Mouse (Mus musculus): ENCODE data around the gene Selplg.
A peak's percentile ranks its signal among the peaks of the same experiment; 100 is the strongest.
"Not testable (repeated sequence)": the region's sequence is repeated elsewhere in the genome, so short reads cannot be mapped to it uniquely, and the experiment has no call there.

The Selplg gene

DNA sequence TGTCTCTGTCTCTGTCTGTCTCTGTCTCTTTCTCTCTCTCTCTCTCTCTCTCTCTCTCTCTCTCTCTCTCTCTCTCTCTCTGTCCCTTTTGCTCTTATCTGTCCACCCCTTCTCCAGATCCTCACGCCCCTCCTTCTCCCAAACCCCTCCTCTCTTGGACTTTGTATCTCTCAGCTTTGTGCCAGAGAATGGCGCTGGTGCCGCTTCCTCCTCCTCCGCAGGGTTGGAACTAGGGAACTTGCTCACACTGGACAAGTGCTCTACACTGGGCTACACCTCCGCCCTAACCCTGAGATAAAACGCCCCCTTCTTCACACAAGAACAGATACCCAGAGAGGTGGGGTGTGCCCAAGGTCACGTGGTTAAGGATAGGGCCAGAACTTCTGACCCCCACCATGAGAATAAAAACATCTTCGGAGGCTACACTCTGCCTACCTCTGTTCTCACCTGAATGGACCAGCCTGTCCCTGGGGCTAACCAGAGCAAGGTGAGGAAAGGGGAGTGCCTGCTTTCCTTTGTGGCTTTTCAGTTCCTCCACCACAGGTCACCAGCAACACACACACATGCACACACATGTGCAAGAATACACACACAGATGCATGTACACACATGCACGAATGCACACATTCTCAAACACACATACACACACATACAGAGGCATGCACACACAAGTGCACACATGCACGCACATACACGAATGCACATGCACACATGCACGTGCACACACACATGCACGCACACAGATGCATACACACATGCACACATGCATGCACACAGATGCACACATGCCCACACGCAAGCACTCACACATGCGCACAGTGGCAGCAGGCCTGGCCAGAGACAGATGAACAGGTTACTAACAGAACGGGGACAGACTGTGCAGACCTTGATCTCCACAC lies 41.0 kb downstream of the Selplg start:
- no peak for DNase-seq (ENCODE audit: low spot score in 2 of 2)

DNA sequence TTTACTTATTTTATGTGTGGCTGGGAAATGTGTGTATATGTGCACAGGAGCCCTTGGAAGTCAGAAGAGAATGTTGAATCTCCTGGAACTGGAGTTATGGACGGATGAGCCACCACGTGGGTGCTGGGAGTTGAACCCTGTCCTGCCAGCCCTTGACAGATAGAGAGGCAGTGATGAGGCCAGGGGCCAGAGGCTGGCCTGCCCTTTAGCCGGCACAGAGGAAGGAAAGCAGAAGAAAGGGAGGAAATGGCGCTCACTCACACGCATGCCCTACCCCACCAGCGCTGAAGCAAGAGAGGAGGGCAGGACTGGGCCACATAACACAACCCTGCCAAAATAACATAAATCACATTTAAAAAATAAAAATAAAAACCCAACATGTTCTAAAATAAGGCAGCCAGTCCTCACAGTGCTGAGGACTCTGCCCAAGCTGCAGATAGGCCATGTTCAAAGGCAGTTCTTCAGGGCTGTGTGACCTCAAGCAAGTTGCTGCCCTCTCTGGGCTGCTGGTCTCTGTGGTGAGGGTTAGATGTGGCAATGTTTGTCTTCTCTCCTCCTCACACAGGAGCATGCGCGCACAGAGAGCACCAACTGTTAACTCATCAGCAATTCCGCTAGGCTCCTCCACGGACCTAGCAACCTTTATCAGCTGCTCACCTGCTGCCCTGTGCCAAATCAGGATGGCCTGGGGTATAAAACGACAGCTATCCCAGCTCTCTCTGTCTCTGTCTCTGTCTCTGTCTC lies 41.8 kb downstream of the Selplg start:
- DNase-seq (ENCODE audit: low spot score in 2 of 2): no peak

- no peak for DNase-seq (ENCODE audit: low spot score in 2 of 2)
Measured at GRCm38 (mm10) chr5:113789075-113789788, 43.2 kb downstream of the Selplg start.

DNA sequence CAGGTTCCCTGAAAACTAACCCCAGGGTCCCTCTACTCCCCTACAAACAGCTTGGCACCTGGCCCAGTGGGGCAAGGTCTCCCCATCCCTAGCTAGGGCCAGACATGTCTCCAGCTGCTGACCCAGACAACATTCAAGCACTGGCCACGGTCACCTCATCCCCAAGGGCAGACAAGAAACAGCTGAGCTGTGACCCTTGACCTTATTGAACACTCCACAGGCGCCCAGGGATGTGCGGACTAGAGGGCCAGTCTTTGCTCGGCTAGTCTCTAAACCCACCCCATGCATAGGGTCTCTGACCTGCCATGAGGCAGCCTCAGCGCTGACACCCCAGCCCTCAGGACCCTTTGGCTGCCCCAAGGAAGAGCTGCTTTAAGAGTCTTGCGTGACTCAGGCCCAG lies 43.8 kb downstream of the Selplg start:
- no peak for DNase-seq (ENCODE audit: low spot score in 2 of 2)

DNA sequence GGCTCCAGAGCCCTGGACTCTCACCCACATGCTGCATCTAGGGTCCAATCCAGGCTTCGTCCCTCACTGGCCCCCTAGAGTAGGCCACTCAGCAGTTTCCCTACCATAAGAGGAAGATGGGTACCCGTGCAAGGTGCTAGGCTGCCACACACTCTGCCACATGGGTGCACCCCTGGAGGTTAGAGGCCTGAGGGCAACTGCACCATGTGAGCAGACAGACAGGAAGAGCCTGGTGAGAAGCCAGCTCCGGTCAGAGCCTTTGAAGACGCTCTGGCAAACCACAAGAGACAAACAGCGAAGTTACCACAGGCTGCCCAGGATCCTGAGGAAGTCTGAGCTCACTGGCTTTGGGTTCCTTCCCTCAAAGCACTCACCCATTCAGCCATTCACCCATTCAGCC lies 45.5 kb downstream of the Selplg start:
- no peak for DNase-seq (ENCODE audit: low spot score in 2 of 2)

DNA sequence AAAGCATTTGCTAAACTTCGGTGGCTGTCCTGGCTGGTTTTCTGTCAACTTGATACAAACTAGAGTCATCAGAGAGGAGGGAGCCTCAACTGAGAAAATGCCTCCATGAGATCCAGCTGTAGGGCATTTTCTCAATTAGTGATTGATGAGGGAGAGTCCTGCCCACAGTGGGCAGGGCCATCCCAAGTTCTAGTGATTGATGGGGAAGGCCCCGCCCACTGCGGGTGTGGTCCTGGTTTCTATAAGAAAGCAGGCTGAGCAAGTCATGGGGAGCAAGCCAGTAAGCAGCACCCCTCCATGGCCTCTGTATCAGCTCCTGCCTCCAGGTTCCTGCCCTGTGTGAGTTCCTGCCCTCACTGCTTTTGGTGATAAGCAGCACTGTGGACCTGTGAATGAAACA lies 48.3 kb downstream of the Selplg start:
- not testable (repeated sequence) for DNase-seq (ENCODE audit: low spot score in 2 of 2)

DNA sequence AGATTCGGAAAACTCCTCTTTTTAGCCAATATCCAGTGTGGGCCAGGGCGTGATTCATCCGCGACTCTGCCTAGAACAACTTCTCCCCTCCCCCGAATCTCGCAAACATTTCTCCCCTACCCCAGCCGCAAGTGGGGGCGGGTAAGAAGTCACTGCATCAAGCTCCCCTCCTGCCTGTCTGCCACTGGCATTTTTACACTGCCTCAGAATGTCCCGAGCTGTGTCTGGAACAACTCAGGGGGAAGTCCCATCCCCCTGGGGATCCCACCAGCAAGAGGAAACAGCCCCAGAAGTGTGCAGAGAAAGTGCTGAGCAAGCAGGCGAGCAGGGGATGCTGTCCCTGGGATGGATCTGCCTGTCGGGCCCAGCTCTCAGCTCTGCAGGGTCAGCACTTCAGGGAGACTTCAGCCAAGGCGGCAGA lies 48.9 kb downstream of the Selplg start:
- peak in 1 of 2 experiments; percentile 58 for DNase-seq (ENCODE audit: low spot score in 2 of 2)

DNA sequence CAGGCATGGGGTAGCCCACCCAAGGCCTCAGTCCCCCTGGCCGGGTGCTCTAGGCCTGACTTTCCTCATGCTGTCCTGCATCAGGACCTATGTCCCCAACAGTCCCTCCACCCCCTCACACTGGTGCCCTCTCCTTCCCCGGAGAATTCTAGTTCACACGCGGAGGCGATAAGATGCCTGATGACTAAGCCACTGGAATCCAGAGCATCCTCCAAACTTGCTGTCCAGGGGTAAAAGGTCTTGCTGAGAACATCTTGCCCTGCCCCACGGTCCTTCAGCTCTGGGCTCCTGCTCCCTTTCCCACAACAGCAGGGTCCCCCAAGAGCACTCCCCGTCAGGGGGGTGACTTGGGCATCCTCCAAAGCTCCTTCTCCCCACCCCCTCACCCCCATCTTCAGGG lies 49.8 kb downstream of the Selplg start:
- no peak for DNase-seq (ENCODE audit: low spot score in 2 of 2)

DNA sequence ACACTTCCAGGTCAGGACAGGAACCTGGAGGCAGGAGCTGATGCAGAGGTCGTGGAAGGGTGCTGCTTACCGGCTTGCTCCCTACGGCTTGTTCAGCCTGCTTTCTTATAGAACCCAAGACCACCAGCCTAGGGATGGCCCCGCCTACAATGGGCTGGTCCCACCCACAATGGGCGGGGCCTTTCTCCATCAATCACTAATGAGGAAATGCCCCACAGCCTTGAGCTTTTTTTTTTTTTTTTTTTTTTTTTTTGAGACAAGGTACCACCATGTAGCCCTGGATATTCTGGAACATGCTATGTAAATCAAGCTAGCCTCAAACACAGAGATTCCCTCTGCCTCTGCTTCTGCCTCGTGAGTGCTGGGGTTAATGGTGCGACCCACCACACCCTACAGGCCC lies 50.6 kb downstream of the Selplg start:
- DNase-seq (ENCODE audit: low spot score in 2 of 2): no peak

DNA sequence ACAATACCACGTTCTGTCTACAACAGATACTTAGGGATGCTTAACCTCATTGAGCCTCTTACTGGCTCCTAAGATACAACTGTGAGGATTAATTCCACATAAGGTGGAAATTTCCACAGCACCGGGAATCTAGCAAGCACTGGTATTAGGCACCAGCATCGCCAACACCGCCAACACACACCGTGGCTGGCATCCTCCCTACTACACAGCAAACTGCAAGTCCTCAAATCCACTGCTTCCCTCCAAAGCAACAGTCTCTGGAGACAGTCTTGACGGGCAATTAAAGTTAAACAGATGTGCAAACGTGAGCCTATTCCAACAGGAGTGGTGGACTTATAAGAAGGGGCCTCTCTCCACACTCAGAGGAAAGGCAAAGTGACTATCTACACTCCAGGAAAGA lies 51.2 kb downstream of the Selplg start:
- no peak for DNase-seq (ENCODE audit: low spot score in 2 of 2)

DNA sequence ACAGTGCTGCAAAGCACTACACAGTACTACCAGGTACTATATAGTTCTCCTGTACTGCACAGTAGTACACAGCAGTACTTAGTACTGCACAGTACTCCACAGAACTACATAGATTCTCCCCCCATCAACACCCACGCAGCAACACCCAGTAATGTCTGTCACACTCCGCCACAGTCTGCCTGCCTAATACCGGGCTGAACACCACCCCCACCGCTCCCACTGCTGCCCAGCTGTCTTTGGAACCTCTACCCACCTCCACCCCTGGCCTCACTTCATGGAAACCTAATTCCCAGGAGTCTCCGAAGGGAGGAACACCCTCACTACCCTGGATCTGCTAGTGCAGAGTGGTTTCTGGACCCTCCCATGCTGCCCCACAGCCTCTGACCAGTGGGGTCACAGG lies 51.7 kb downstream of the Selplg start:
- DNase-seq (ENCODE audit: low spot score in 2 of 2): no peak

DNA sequence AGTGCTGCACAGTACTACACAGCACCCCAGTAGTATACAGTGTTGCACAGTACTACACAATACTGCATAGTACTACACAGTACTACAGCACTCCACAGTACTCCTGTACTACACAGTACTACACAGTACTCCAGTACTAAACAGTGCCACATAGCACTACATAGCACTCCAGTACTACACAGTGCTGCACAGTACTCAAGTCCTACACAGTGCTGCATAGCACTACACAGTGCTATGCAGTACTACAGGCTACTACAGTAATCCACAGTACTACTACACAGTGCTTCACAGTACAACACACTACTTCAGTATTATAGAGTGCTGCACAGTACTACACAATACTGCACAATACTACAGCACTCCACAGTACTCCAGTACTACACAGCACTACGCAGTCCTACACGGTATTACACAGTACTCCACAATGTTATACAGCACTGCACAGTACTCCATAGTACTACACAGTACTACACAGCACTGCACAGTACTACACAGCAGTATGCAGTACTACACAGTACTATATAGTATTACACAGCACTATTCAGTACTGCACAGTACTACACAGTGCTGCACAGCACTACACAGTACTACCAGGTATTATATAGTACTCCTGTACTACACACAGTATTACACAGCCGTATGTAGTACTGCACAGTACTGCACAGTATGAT lies 52.2 kb downstream of the Selplg start:
- DNase-seq (ENCODE audit: low spot score in 2 of 2): no peak

DNA sequence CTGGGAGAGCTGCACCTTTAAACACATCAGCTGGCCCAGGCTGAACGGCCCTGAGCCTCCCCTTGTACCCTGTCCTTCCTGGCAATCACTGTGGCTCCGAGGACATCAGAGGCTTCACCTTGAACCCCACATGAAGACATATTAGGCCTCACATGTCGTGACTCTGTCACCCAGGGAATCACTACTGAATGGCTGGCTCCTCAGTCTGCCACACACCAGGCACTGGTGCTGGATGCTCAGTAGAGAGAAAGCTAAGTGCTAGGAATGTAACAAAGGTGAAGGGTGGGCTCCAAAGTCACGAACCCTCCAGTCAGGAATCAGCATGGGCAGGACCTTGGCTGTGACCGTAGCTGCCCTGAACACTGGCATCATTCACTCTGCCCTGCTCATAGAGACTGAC lies 52.9 kb downstream of the Selplg start:
- no peak for DNase-seq (ENCODE audit: low spot score in 2 of 2)

DNA sequence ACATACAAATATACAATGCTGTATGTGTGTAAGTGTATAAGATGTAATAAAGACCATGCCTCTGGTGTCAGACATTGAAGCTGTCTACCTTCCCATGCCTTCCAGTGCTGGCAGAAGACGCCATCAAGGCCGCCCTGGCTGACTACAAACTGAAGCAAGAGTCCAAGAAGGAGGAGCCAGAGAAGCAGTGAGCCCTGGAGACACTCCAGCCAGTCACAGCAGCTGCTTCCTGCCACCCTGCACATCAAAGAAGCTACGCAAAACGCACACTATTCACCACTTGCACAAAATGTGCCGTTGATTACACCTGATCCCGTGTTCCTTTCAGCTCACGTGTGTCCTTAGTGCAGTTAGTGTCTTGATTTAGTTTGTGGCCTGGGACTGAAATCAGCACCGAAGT lies 54.7 kb downstream of the Selplg start:
- DNase-seq (ENCODE audit: low spot score in 2 of 2): peak in 1 of 2 experiments; percentile 43

DNA sequence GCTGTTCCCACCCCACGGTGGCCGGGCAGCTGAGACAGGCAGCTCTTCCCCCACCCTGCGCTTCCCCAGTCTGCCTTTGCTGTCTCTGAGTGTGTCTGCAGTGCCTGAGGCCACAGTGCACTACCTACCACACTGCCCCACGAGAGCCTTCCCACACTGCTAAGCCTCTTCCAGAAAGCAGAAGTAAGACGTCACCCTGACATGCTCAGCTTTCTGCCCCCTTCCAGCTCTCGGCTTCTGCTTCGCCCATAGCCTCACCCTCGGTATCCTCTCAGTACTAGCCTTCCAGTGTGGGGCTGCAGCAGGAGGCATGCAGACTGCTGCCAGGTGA lies 55.6 kb downstream of the Selplg start:
- peak; percentile 25 to 57 for DNase-seq (ENCODE audit: low spot score in 2 of 2)

DNA sequence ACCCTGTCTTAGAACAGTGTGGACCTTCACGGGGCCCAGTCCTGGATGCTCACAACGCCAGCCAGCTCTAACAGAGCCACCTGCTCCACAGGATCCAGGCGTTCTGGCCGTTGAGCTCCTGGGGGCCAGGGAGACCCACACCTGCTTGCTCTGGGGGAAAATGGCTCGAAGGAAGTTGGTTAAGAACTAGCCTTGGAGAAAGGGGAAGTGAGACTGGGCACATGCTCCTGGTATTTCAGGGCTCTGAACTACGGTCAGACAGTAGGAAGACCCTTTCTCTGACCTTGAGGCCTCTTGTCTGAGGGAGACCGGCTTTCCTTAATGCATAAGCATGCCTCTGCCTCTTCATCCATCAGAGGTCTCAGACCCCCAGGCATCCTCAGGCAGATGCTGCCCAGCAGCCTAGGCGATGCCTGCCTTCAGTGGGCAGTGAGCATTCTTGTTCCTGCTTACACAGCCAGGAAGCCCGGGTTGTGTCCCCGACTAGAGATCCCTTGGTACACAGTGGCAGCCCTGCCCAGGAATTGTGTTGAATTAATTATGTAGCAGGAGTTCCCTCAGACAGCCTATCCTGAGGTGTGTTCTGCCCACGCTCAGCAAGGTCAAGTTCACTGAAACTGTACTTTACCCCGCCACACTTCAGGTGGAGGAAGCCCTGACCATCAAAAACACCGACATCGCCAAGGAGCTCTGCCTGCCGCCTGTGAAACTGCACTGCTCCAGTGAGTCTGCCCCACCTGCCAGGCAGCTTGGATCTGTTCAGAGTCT lies 56.1 kb downstream of the Selplg start:
- peak in 1 of 2 experiments; percentile 22 for DNase-seq (ENCODE audit: low spot score in 2 of 2)

GRCm38 (mm10) chr5:113775585-113775984 lies 56.9 kb downstream of the Selplg start:
- no peak for DNase-seq (ENCODE audit: low spot score in 2 of 2)

- DNase-seq (ENCODE audit: low spot score in 2 of 2): peak; percentile 92 to 96
Measured at GRCm38 (mm10) chr5:113773664-113774063, 58.8 kb downstream of the Selplg start.

DNA sequence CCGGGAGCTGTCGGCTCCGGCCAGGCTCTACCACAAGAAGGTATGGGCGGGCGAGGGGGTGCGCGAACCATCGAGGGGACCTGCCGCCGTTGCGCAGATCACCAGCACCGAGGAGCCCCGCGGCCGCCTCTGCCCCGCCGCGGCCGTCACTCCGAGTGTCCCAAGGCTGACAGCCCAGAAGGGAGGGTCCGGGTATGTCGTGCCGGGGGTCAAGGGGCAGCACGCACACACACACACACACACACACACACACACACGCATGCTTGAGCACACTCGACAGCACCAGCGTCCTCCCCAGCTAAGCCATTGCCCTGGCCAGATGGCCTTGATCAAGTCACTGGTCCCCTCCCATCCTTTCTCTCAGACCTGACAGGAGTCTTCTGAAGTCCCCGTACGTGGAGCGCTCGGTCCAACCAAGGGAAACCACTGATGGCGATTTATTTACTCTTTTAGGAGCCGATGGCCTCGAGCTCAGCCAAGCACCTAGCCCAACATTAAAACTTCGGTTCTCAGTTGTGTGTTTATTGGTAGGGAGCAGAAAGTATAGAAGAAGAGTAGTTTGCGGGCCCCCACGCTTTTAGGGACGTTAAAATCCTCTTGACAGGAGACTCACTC lies 59.4 kb downstream of the Selplg start:
- no peak for DNase-seq (ENCODE audit: low spot score in 2 of 2)

DNA sequence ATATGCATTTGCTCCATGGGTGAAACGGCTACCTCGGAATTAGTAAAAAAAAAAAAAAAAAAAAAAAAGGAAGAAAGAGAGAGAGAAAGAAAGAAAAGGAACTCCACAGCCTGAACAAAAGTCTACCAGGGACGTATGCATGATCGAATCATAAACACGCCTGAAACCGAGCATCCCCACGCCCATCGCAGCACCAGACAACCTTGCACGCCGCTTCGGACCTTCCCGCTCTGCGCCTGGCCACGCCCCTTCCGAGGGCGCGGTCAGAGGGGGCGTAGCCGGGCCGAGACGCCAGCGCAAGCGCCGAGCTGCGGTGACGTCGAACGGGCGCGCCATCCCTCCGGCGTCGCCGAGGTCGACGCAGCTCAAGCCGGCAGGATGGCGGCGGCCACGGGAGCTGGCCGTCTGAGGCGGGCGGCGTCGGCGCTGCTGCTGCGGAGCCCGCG lies 60.0 kb downstream of the Selplg start, which contains the start of the genes Sart3 and Iscu:
Gene Sart3, minus strand, starts transcription at position 61 of the 446 bp plus-strand sequence.
Gene Iscu, plus strand, starts transcription at position 299 of the 446 bp plus-strand sequence.
- peak; percentile 93 to 97 for DNase-seq (ENCODE audit: low spot score in 2 of 2)
